Mouse (Mus musculus): ENCODE measurements at regions not wholly inside any gene's neighbourhood (a gene's known extent, or its start where the extent isn't known, plus 50 kb on each side); places are given as distances from the start of the nearest gene placed in this dataset.
A peak's percentile ranks its signal among the peaks of the same experiment; 100 is the strongest.

DNA sequence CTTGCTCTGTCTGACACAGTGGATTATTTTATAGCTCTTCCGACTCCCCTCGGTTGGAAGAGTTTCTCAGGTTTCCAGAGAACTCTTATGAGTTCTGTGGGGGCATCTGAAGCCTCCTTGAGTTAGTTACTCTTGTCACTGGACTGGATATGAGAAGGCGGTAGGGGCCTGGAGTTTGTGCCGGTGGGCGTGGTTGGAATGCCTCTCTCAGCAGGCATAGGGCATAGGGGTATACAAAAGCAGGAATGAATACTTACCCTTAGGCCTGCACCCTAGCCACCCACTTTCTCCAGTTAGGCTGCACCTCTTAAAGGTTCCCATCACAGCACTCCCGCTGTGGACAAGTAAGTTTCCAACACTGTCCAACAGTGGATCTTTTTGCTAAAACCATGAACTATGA lies 253.8 kb downstream of the Ankrd50 start:
- no peak overlapping the region for H3K27ac ChIP-seq
- no peak overlapping the region for H3K4me3 ChIP-seq (replicated peaks)
- no peaks in the 10 kb centered on the region for H3K27me3 ChIP-seq
- no peak overlapping the region for H3K9ac ChIP-seq (replicated peaks)
- no peak overlapping the region for H3K4me2 ChIP-seq (replicated peaks)
- H3K36me3 ChIP-seq = no peaks in the 10 kb centered on the region
- no peak for ATAC-seq
- no peaks in the 10 kb centered on the region for H3K9me3 ChIP-seq
- H3K4me1 ChIP-seq (replicated peaks) = peaks cover 47% of the 10 kb centered on the region
- WGBS = 63% methylated on average over 6 of the region's 6 CpGs

GRCm38 (mm10) chr3:38229686-38230085 lies 255.0 kb downstream of the Ankrd50 start:
- H3K9ac ChIP-seq (replicated peaks) = no peak overlapping the region
- H3K4me2 ChIP-seq (replicated peaks) = no peak overlapping the region
- H3K9me3 ChIP-seq = no peaks in the 10 kb centered on the region
- H3K4me1 ChIP-seq (replicated peaks) = peaks cover 46% of the 10 kb centered on the region
- no peaks in the 10 kb centered on the region for H3K27me3 ChIP-seq
- no peak for ATAC-seq
- H3K4me3 ChIP-seq (replicated peaks) = no peak overlapping the region
- 73% methylated on average over 5 of the region's 5 CpGs for WGBS
- no peak overlapping the region for H3K27ac ChIP-seq
- no peaks in the 10 kb centered on the region for H3K36me3 ChIP-seq

GRCm38 (mm10) chr3:38229051-38229450 lies 255.6 kb downstream of the Ankrd50 start:
- Histone ChIP-seq H3K9ac (replicated peaks) (no peak overlapping the region), H3K4me1 (replicated peaks) (peaks cover 42% of the 10 kb centered on the region), H3K4me3 (replicated peaks) (no peak overlapping the region), H3K27ac (no peak overlapping the region), H3K27me3 (no peaks in the 10 kb centered on the region), H3K36me3 (no peaks in the 10 kb centered on the region), H3K4me2 (replicated peaks) (no peak overlapping the region), H3K9me3 (no peaks in the 10 kb centered on the region)
- ATAC-seq = no peak
- 37% methylated on average over 10 of the region's 10 CpGs for WGBS

- Histone ChIP-seq H3K9me3 (no peaks in the 10 kb centered on the region), H3K4me1 (replicated peaks) (peaks cover 29% of the 10 kb centered on the region), H3K36me3 (no peaks in the 10 kb centered on the region), H3K27me3 (no peaks in the 10 kb centered on the region), H3K4me3 (replicated peaks) (no peak overlapping the region), H3K9ac (replicated peaks) (no peak overlapping the region), H3K4me2 (replicated peaks) (no peak overlapping the region), H3K27ac (no peak overlapping the region)
- no peak for ATAC-seq
- 26% methylated on average over 6 of the region's 6 CpGs for WGBS
Observed at GRCm38 (mm10) chr3:38227596-38227995, 257.0 kb downstream of the Ankrd50 start.

- H3K36me3 ChIP-seq = no peaks in the 10 kb centered on the region
- H3K4me1 ChIP-seq (replicated peaks) = peaks cover 24% of the 10 kb centered on the region
- no peak overlapping the region for H3K9ac ChIP-seq (replicated peaks)
- H3K27ac ChIP-seq = no peak overlapping the region
- ATAC-seq = no peak
- H3K4me2 ChIP-seq (replicated peaks) = no peak overlapping the region
- WGBS = 88% methylated on average over 9 of the region's 9 CpGs
- H3K27me3 ChIP-seq = no peaks in the 10 kb centered on the region
- no peak overlapping the region for H3K4me3 ChIP-seq (replicated peaks)
- no peaks in the 10 kb centered on the region for H3K9me3 ChIP-seq
Observed at GRCm38 (mm10) chr3:38227121-38227520, 257.5 kb downstream of the Ankrd50 start.

- WGBS = 76% methylated on average over 2 of the region's 2 CpGs
- Histone ChIP-seq H3K36me3 (no peaks in the 10 kb centered on the region), H3K9ac (replicated peaks) (no peak overlapping the region), H3K27ac (no peak overlapping the region), H3K9me3 (no peaks in the 10 kb centered on the region), H3K4me3 (replicated peaks) (no peak overlapping the region), H3K4me1 (replicated peaks) (peaks cover 15% of the 10 kb centered on the region), H3K4me2 (replicated peaks) (no peak overlapping the region), H3K27me3 (no peaks in the 10 kb centered on the region)
- ATAC-seq = no peak
Observed at GRCm38 (mm10) chr3:38226147-38226546, 258.5 kb downstream of the Ankrd50 start.

DNA sequence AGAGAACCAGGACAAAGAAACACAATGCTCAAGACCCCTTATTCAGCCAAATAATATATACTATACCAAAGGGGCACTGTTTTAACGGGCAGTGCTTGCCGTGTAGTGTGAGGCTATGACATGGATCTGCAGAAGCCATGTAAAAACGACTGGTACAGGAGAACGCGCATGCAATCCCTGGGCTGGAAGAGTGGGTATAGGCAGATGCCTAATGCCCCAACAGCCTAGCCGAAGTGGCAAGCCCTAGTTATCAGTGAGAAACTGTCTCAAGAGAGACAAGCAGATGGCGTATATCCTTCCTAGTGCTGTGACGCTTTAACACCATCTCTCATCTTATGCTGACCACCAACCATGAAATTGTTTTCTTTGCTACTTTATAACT lies 262.8 kb downstream of the Ankrd50 start:
- Histone ChIP-seq H3K27ac (no peak overlapping the region), H3K9ac (replicated peaks) (no peak overlapping the region), H3K4me2 (replicated peaks) (no peak overlapping the region), H3K36me3 (no peaks in the 10 kb centered on the region), H3K27me3 (no peaks in the 10 kb centered on the region), H3K9me3 (no peaks in the 10 kb centered on the region), H3K4me1 (replicated peaks) (no peaks in the 10 kb centered on the region), H3K4me3 (replicated peaks) (no peak overlapping the region)
- ATAC-seq = peak; percentile 20; the same call in 1 of the 2 replicates
- 92% methylated on average over 8 of the region's 8 CpGs for WGBS

DNA sequence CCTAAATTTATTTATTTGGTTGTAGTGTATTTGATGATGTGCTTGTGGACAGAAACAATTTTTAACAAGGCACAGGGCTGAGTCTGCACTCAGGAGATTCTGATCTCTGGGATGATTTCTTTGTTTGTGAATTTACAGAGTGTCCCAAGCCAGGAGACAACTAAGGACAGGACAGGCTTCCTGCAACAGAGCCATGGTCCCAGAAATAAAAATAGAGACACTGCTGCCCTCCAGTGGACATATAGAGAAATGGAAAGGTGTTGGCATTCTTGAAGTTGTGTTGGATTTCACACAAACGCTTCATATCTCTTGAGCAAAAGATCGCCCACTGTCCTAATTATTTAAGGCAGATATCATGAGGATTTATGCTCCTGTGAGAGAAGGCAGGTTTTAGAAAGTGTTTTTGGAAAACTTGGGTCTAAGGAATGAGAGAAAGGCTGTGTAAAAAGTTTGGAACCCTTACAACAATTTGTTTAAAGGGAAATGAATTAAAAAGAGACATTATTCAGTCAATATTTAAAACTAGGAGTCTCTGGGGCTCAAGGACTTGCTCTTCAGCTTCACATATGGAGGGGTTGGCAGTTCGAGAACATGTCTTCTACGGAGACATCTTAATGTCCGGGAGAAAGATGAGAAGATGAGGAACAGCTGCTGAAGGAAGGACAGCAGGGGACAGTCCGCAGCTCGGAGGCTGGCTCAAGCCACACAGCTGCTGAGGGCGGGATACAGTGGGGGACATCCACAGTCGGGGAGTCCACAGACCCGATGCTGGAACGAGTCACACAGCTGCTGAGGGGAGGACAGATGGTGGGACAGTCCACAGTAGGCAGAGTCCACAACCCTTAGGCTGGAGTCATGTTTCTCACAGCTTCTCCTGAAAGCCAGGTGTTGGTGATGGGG lies 263.5 kb downstream of the Ankrd50 start:
- Histone ChIP-seq H3K27me3 (no peaks in the 10 kb centered on the region), H3K4me2 (replicated peaks) (no peak overlapping the region), H3K9ac (replicated peaks) (no peak overlapping the region), H3K36me3 (no peaks in the 10 kb centered on the region), H3K4me1 (replicated peaks) (no peaks in the 10 kb centered on the region), H3K4me3 (replicated peaks) (no peak overlapping the region), H3K27ac (no peak overlapping the region), H3K9me3 (no peaks in the 10 kb centered on the region)
- WGBS = 54% methylated on average over 11 of the region's 11 CpGs
- ATAC-seq = peak; percentile 69; the same call in 1 of the 2 replicates

DNA sequence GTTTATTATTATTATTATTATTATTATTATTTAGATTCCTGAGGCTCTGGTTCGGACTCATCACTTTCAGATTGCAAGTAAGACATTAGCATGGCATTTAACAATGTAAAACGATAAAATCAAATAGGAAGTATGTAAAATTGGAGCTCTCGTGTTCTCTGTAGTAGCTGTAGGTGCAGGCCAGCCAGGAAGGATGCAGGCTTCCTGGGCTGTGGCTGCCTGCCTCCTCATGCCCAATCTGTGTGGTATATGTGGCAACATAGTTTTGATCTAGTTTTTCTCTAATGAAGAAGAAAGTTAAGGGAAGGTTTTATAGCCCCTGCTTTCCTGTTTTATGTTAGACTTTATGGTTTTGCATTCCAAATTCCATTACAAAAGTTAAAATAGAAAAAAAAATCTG lies 275.6 kb downstream of the Ankrd50 start:
- Histone ChIP-seq H3K4me2 (replicated peaks) (no peak overlapping the region), H3K9me3 (no peaks in the 10 kb centered on the region), H3K36me3 (no peaks in the 10 kb centered on the region), H3K9ac (replicated peaks) (no peak overlapping the region), H3K4me3 (replicated peaks) (no peak overlapping the region), H3K27ac (no peak overlapping the region), H3K4me1 (replicated peaks) (peaks cover 8% of the 10 kb centered on the region), H3K27me3 (peaks cover 27% of the 10 kb centered on the region)
- ATAC-seq = no peak
- WGBS = 90% methylated on average over 3 of the region's 3 CpGs

DNA sequence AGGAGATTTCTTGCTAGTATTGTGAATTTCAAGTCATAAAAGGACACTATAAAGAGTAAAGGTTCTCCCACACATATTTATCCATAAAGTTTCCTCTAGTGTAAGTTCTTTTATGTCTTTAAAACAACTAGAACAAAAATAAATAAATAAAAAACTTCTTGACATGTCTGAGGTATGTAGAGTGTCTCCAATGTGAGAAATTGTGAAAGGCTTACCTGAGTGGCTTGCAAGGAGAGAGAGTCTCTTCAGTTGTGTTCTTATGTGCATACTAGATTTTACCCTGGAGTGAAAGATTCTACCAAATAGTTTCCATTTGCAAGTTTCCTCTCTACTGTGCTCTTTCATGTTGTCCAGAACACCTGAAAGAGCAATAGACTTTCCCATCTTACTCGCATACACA lies 276.8 kb downstream of the Ankrd50 start:
- Histone ChIP-seq H3K27ac (no peak overlapping the region), H3K9me3 (no peaks in the 10 kb centered on the region), H3K9ac (replicated peaks) (no peak overlapping the region), H3K4me1 (replicated peaks) (peaks cover 8% of the 10 kb centered on the region), H3K27me3 (peaks cover 37% of the 10 kb centered on the region), H3K36me3 (no peaks in the 10 kb centered on the region), H3K4me2 (replicated peaks) (no peak overlapping the region), H3K4me3 (replicated peaks) (no peak overlapping the region)
- no peak for ATAC-seq
- WGBS = 93% methylated on average over 1 of the region's 1 CpGs

GRCm38 (mm10) chr3:38201861-38202656 lies 282.6 kb downstream of the Ankrd50 start:
- Histone ChIP-seq H3K4me2 (replicated peaks) (no peak overlapping the region), H3K9me3 (no peaks in the 10 kb centered on the region), H3K4me1 (replicated peaks) (peaks cover 8% of the 10 kb centered on the region), H3K4me3 (replicated peaks) (no peak overlapping the region), H3K27ac (no peak overlapping the region), H3K9ac (replicated peaks) (no peak overlapping the region), H3K36me3 (no peaks in the 10 kb centered on the region), H3K27me3 (peaks cover 23% of the 10 kb centered on the region)
- 71% methylated on average over 10 of the region's 10 CpGs for WGBS
- no peak for ATAC-seq

GRCm38 (mm10) chr3:38194001-38194400 lies 290.6 kb downstream of the Ankrd50 start:
- WGBS = 84% methylated on average over 4 of the region's 4 CpGs
- no peak for ATAC-seq
- H3K4me1 ChIP-seq (replicated peaks) = no peaks in the 10 kb centered on the region
- no peaks in the 10 kb centered on the region for H3K9me3 ChIP-seq
- H3K9ac ChIP-seq (replicated peaks) = no peak overlapping the region
- no peak overlapping the region for H3K4me3 ChIP-seq (replicated peaks)
- no peak overlapping the region for H3K4me2 ChIP-seq (replicated peaks)
- no peaks in the 10 kb centered on the region for H3K27me3 ChIP-seq
- H3K27ac ChIP-seq = no peak overlapping the region
- H3K36me3 ChIP-seq = no peaks in the 10 kb centered on the region

Measured in midbrain, embryonic 13.5 days (tissue).